Mouse (Mus musculus): ENCODE data around the gene Fars2.

Gene Fars2

GRCm38 (mm10) chr13:36610426-36610825, 493.2 kb downstream of the Fars2 start:
- no peak for TF ChIP-seq GATA4 (IDR thresholded peaks at IDR 0.05; ENCODE audit: insufficient replicate concordance, low read length)

DNA sequence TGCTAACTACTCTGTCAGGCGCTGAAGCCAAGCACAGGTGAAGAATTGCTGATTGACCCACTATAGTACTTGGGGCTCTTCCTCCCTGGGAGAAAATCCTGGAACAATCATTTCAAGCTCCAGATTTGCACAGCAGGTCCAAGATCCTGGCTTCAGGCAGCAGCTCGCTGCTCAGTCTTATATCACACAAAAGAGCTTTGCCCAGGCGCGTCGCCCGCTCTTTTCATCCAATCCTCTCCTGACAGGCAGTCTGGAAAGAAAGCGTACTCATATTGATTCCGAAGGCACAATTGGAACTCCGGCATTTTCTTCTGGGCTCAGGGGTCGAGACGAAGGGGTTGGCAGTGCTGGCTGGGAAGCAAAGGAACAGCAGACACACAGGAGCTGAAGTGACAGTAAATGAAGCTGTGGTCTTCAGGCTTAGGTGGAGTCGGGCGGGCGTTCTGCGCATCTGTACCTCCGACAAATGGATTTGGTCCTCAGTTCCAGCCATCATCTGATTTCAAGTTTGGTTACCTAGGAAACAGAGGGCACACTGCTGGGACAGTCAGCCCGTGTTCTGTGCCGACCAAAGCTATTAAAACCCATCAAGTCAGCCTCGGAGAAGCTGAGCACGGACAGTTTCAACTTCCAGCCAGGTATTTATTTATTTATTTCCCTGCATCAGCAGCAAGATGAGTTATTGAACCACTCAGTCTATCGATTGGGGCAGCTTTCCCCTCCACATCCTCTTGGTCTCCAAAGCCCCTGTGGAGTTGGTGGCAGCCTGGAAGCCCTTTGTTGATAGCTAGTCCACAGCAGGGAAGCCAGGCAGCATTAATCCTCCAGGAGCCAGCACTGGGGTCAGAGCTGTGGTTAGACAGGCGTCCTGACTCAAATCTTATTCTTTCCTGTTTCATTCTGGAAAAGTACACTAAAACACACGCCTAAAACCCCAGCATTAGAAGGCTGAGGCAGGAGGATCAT, 495.9 kb downstream of the Fars2 start:
- no peak for TF ChIP-seq GATA4 (IDR thresholded peaks at IDR 0.05; ENCODE audit: insufficient replicate concordance, low read length)

- TF ChIP-seq GATA4 (IDR thresholded peaks at IDR 0.05; ENCODE audit: insufficient replicate concordance, low read length), result peak; percentile 100
These were observed 503.5 kb downstream of the Fars2 start for GRCm38 (mm10) chr13:36620498-36621332.

DNA sequence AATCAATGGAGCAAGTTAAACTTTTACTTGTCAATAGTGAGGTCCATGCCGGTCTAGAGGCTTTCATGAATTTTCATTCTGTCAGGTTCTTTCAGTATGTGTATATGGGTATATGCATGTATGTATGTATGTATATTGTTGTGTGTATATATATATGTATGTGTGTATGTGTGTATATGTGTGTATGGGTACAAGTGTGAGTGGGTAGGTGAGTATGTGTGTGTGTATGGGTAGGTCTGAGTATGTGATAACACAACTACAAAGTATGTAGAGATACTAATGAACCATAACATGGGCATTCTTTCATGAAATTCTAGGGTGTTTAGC, 504.1 kb downstream of the Fars2 start:
- no peak for TF ChIP-seq GATA4 (IDR thresholded peaks at IDR 0.05; ENCODE audit: insufficient replicate concordance, low read length)

DNA sequence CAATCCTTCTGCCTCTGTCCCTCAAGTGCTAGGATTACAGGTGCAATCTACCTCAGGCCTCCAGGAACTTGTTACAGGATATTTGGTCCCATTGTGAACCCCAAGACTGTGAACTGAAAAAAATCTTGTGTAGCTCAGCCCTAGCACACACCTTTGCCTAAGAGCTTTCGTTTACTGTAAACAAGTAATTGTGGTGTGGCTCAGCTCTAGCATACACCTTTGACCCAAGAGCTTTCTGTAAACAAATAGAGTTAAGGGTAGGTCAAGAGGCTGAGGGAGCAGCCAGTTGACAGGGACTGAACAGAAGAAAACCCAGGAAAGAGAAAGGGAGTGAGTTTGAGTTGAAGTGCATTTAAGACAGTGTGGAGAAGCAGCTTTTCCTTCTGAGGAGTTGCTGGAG, 506.3 kb downstream of the Fars2 start:
- no peak for TF ChIP-seq GATA4 (IDR thresholded peaks at IDR 0.05; ENCODE audit: insufficient replicate concordance, low read length)

- TF ChIP-seq GATA4 (IDR thresholded peaks at IDR 0.05; ENCODE audit: insufficient replicate concordance, low read length), result no peak
These were observed 511.9 kb downstream of the Fars2 start for GRCm38 (mm10) chr13:36629154-36629553.

GRCm38 (mm10) chr13:36648257-36648656, 531.0 kb downstream of the Fars2 start:
- no peak for TF ChIP-seq GATA4 (IDR thresholded peaks at IDR 0.05; ENCODE audit: insufficient replicate concordance, low read length)

DNA sequence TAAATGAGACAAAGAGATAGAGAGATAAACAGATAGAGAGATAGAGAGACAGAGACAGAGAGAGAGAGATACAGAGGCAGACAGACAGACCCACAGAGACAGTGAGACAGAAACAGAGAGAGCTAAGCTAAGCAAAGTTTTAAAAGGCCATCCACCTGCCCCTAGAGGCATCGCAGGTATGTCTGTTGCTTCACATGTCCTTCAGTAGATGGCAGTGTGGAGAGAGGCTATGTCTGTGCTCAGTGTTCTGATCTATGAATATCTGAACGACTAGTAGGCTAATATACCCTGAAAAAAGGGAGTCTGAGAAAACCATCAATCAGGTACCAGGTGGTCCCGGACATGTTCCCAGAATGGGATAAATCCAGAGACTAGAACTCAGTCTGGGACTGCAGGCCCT, 537.0 kb downstream of the Fars2 start:
- no peak for TF ChIP-seq GATA4 (IDR thresholded peaks at IDR 0.05; ENCODE audit: insufficient replicate concordance, low read length)

DNA sequence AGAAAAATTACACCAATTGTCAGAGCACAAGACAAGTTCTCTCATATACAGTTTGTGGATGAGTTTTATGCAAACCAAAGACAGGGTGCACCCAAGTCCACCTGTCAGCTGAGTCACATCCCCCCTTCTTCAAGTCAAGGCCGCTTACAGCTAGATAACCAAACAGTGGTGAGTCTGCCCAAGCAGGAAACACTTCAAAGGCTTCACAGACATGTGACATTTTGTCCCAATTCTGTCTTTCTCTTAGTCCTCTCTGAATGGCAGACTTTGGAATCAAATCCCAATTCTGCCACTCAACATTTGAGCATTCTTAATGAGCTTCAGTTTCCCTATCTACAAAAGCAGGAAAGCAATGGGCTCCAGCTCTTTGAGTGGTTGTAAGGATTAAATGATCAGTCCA, 562.1 kb downstream of the Fars2 start:
- no peak for TF ChIP-seq GATA4 (IDR thresholded peaks at IDR 0.05; ENCODE audit: insufficient replicate concordance, low read length)

DNA sequence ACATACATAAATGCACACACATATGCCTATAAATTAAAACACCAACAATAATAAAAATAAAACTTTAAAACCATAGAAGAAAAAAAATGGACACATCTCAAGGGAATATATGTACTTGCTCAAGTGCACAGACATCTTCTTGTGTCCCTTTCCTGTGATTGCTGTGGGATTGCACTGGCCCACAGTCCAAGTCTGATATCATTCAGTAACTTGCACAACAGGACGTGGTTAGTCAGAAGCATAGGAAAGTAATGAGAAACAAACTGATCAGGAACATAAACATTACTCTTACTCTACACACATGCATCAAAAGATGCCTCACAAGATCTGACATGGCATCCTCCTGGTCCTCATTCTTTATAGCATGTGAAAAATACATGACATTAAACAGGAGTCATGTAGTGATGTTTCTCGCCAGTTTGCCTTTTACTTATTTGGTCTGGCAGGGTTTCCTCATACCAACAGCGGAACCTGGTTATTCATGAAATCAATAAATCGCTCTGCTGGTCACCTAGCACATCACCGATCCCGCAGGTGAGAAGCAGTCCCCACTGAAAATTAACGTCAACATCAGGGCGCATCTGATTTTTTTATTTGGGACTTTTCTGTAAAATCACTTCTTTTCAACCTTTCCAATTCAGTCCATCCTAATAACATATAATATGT, 563.6 kb downstream of the Fars2 start:
- 0 out of 2 replicates have a peak, but pooled peaks have one; percentile 38 for TF ChIP-seq GATA4 (IDR thresholded peaks at IDR 0.05; ENCODE audit: insufficient replicate concordance, low read length)

DNA sequence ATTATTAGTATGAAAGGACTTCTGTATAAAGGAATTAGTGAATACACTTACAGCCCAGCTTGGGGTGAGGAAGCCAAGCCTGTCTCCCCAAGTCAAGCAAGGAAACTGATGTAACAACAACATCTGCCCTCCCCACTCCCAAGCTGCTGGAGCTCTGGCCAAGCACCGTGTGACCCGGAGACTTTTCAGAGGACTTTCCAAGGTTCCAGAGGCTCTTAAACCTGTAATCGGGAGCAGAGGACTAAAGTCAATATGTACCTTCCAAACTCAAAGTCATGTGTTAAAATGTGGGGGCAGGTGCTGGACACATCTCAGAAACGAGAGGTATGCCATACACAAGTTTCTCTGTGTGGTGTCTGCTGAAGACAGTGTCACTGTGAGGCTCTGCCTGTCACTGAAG, 566.4 kb downstream of the Fars2 start:
- no peak for TF ChIP-seq GATA4 (IDR thresholded peaks at IDR 0.05; ENCODE audit: insufficient replicate concordance, low read length)

DNA sequence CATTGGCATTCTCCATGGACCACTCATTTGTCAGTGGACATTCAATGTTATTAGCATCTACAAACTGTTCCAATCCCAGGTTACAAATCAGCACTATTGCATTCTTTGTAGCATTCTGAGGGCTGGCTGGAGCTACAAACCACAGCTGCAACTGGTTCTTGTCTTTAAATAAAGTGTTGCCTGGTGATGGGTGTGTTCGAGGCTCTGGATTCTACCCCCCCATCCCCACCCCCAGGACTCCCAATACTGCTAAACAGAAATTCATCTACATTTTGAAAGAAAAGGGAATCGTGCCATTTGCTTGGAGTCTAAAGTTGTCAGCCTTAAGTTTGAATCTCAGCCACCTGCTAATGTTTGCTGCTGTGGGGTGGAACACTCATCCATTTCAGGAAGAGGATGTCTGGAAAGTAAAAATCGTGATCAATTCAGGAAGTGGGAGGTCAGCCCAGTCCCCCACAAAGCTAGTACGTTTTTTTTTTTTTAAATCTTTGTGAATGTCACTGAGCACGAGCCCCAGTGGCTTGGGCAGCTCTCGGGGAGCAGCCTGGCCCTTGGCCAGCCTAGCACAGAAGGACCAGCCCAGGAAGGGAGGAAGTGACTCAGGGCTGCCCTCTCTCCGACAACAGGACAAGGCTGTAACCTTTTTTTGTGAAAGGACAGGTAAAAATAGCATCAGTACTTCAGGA, 578.4 kb downstream of the Fars2 start:
- no peak for TF ChIP-seq GATA4 (IDR thresholded peaks at IDR 0.05; ENCODE audit: insufficient replicate concordance, low read length)

- no peak for TF ChIP-seq GATA4 (IDR thresholded peaks at IDR 0.05; ENCODE audit: insufficient replicate concordance, low read length)
These were observed 579.1 kb downstream of the Fars2 start for GRCm38 (mm10) chr13:36696351-36696771.

DNA sequence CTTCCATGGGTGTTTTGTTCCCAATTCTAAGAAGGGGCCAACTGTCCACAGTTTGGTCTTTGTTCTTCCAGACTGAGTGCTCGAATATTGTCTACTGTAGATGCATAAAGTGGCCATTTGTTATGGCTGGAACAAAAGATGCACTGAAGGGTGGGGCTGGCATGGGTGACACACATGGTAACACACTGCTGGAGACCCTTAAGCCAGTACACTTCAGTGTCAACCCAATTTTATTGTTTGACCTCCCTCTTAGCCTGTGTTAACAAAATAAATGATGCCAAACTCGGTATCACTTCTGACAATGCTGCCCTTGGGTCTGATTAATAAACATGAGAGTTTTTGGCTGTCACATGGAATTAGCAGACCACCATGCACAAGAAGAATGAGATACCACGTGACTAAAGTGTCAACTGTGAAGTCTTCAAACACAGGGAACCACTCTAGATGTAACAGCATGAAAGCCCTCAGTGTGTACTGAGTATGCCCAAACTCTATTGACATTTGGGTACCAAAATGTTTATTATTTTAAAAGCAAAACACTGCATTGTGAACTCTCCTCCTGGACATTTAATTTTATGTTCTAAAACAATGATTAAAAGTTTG, 590.0 kb downstream of the Fars2 start:
- TF ChIP-seq GATA4 (IDR thresholded peaks at IDR 0.05; ENCODE audit: insufficient replicate concordance, low read length), result no peak

Data from liver, adult (tissue).